Mouse (Mus musculus) frontal cortex, adult 2 months (tissue): ENCODE measurements around the gene Zmynd15. TPM values are rescaled to one million over a fixed set of nuclear protein-coding genes. Genes with fewer than 3 reads are reported as not detected.
A peak's percentile ranks its signal among the peaks of the same experiment; 100 is the strongest.

ENCODE experiments used
- DNase-seq, 2 experiments: peaks; one replicate each; pipeline ENCODE4 v3.0.0; 2022; ENCODE audit warnings: low spot score in 1 of 2; ENCODE audit errors: extremely low spot score in 1 of 2
- polyA plus RNA-seq: library from polyadenylated mRNA; depleted of rRNA; stranded (reverse); fragments of >200 nt; gene quantifications from 2 replicates; pipeline ENCODE4 v1.2.3, GENCODE M21; 2012; rRNA removed

Zmynd15 gene
- polyA plus RNA-seq, 1 experiment, result 0.72 TPM

GRCm38 (mm10) chr11:70499566-70500475 is 40.6 kb downstream of the Zmynd15 start:
- peak in 1 of 2 experiments; percentile 35 for DNase-seq

GRCm38 (mm10) chr11:70500476-70500812 is 41.2 kb downstream of the Zmynd15 start:
- no peak for DNase-seq

GRCm38 (mm10) chr11:70502018-70502417 is 42.8 kb downstream of the Zmynd15 start:
- DNase-seq, result no peak

GRCm38 (mm10) chr11:70504970-70505369 is 45.7 kb downstream of the Zmynd15 start, which contains the start of gene Tm4sf5:
Gene Tm4sf5 (plus strand): TSS chr11:70505244.
- no peak for DNase-seq

- DNase-seq, result peak in 1 of 2 experiments; percentile 72
Observed at GRCm38 (mm10) chr11:70506385-70506784, 47.2 kb downstream of the Zmynd15 start.

- no peak for DNase-seq
Observed at GRCm38 (mm10) chr11:70506962-70507515, 47.8 kb downstream of the Zmynd15 start.

- peak in 1 of 2 experiments; percentile 60 for DNase-seq
Observed at GRCm38 (mm10) chr11:70509753-70510564, 50.7 kb downstream of the Zmynd15 start.

- DNase-seq, result no peak
Observed at GRCm38 (mm10) chr11:70511242-70511641, 52.0 kb downstream of the Zmynd15 start.

GRCm38 (mm10) chr11:70511825-70512224 is 52.6 kb downstream of the Zmynd15 start:
- no peak for DNase-seq

GRCm38 (mm10) chr11:70512709-70513342 is 53.6 kb downstream of the Zmynd15 start:
- DNase-seq, result no peak

- DNase-seq, result no peak
Observed at GRCm38 (mm10) chr11:70513520-70513919, 54.3 kb downstream of the Zmynd15 start.

GRCm38 (mm10) chr11:70514288-70514687 is 55.1 kb downstream of the Zmynd15 start, which contains the start of gene Vmo1:
Gene Vmo1 (minus strand): TSS chr11:70514616.
- no peak for DNase-seq

Other genes with a start within 250 kb of the Zmynd15 start
- 45.9 and 48.3 TPM in 2 replicates for gene Slc16a11, start 246.7 kb upstream of the Zmynd15 start, polyA plus RNA-seq
- 5.5 and 7.7 TPM in 2 replicates for gene Slc16a13, start 238.4 kb upstream of the Zmynd15 start, polyA plus RNA-seq
- 1.5 and 1.9 TPM in 2 replicates for gene Bcl6b, start 229.6 kb upstream of the Zmynd15 start, polyA plus RNA-seq
- gene 0610010K14Rik, start 221.5 kb upstream of the Zmynd15 start, polyA plus RNA-seq, result 73.4 and 85.4 TPM in 2 replicates
- gene Gm21988, start 219.6 kb upstream of the Zmynd15 start, polyA plus RNA-seq, result 10.7 and 11.8 TPM in 2 replicates
- 321 and 335 TPM in 2 replicates for gene Rnasek, start 219.6 kb upstream of the Zmynd15 start, polyA plus RNA-seq
- gene Alox12, start 204.1 kb upstream of the Zmynd15 start, polyA plus RNA-seq, result 3.5 and 4.0 TPM in 2 replicates
- gene Alox12e, start 136.8 kb upstream of the Zmynd15 start, polyA plus RNA-seq, result 0.13 and 0.24 TPM in 2 replicates
- 0.26 and 0.84 TPM in 2 replicates for gene Alox15, start 107.4 kb upstream of the Zmynd15 start, polyA plus RNA-seq
- 19.3 and 20.9 TPM in 2 replicates for gene Pelp1, start 49.4 kb upstream of the Zmynd15 start, polyA plus RNA-seq
- gene Arrb2, start 26.8 kb upstream of the Zmynd15 start, polyA plus RNA-seq, result 64.1 and 69.8 TPM in 2 replicates
- 15.8 and 17.3 TPM in 2 replicates for gene Med11, start 7.5 kb upstream of the Zmynd15 start, polyA plus RNA-seq
- 3.2 and 3.7 TPM in 2 replicates for gene Cxcl16, start 551 bp downstream of the Zmynd15 start, polyA plus RNA-seq
- 0.65 and 1.1 TPM in 2 replicates for gene Tm4sf5, start 45.8 kb downstream of the Zmynd15 start, polyA plus RNA-seq
- 1.6 and 4.3 TPM in 2 replicates for gene Vmo1, start 55.2 kb downstream of the Zmynd15 start, polyA plus RNA-seq
- gene Gltpd2, start 59.8 kb downstream of the Zmynd15 start, polyA plus RNA-seq, result 0.13 TPM in 1 of 2 replicates, not detected in the other
- 245 and 249 TPM in 2 replicates for gene Psmb6, start 65.9 kb downstream of the Zmynd15 start, polyA plus RNA-seq
- gene Gm40193, start 73.5 kb downstream of the Zmynd15 start, polyA plus RNA-seq, result not detected in 2 replicates
- 23.4 and 28.6 TPM in 2 replicates for gene Pld2, start 80.6 kb downstream of the Zmynd15 start, polyA plus RNA-seq
- gene Mink1, start 103.4 kb downstream of the Zmynd15 start, polyA plus RNA-seq, result 285 and 322 TPM in 2 replicates
- not detected in 2 replicates for gene 4930544D05Rik, start 156.4 kb downstream of the Zmynd15 start, polyA plus RNA-seq
- gene Chrne, start 159.8 kb downstream of the Zmynd15 start, polyA plus RNA-seq, result 0.30 and 0.42 TPM in 2 replicates
- not detected in 2 replicates for gene Gp1ba, start 179.7 kb downstream of the Zmynd15 start, polyA plus RNA-seq
- gene Rnf167, start 187.8 kb downstream of the Zmynd15 start, polyA plus RNA-seq, result 119 and 125 TPM in 2 replicates
- 132 and 138 TPM in 2 replicates for gene Slc25a11, start 188.0 kb downstream of the Zmynd15 start, polyA plus RNA-seq
- gene Pfn1, start 195.2 kb downstream of the Zmynd15 start, polyA plus RNA-seq, result 273 and 299 TPM in 2 replicates
- gene Eno3, start 197.8 kb downstream of the Zmynd15 start, polyA plus RNA-seq, result 23.9 and 28.4 TPM in 2 replicates
- gene Spag7, start 210.0 kb downstream of the Zmynd15 start, polyA plus RNA-seq, result 93.4 and 104 TPM in 2 replicates
- gene Camta2, start 228.7 kb downstream of the Zmynd15 start, polyA plus RNA-seq, result 95.6 and 121 TPM in 2 replicates
- gene Inca1, start 240.7 kb downstream of the Zmynd15 start, polyA plus RNA-seq, result 3.5 and 3.9 TPM in 2 replicates
- 45.2 and 48.5 TPM in 2 replicates for gene Kif1c, start 241.1 kb downstream of the Zmynd15 start, polyA plus RNA-seq